ENCODE assay signal across 36 mouse cellular contexts in genomic region chr3:126308303-126308702, GRCm38 (mm10). TPM values are rescaled to one million over a fixed set of nuclear protein-coding genes. Genes with fewer than 3 reads are reported as not detected.
"Had no signal": no experiment of that assay in that cellular context is flagged by ENCODE, and none has a peak within 500 bp of the region (broad histone marks: within the 10 kb centered on the region; RNA-seq: fewer than 3 reads in every experiment).

No protein-coding gene starts in this region.

- H3K36me3 ChIP-seq: limb, embryonic 10.5 days; limb, embryonic 12.5 days; limb, embryonic 13.5 days; limb, embryonic 15.5 days; liver, embryonic 12.5 days; liver, embryonic 13.5 days; liver, embryonic 15.5 days; lung, embryonic 15.5 days; midbrain, embryonic 10.5 days; midbrain, embryonic 12.5 days; midbrain, embryonic 13.5 days; midbrain, embryonic 15.5 days; neural tube, embryonic 12.5 days had no signal

- H3K27ac ChIP-seq: left cerebral cortex, adult 2 months; limb, embryonic 10.5 days; limb, embryonic 12.5 days; limb, embryonic 13.5 days; limb, embryonic 15.5 days; liver, embryonic 12.5 days; liver, embryonic 13.5 days; liver, embryonic 14.5 days; liver, embryonic 15.5 days; lung, embryonic 15.5 days; macrophage; midbrain, embryonic 10.5 days; midbrain, embryonic 12.5 days; midbrain, embryonic 13.5 days; midbrain, embryonic 15.5 days; neural tube, embryonic 12.5 days had no signal

- H3K4me2 ChIP-seq: limb, embryonic 12.5 days; limb, embryonic 13.5 days; limb, embryonic 15.5 days; liver, embryonic 11.5 days; liver, embryonic 12.5 days; liver, embryonic 13.5 days; liver, embryonic 15.5 days; lung, embryonic 14.5 days; lung, embryonic 15.5 days; midbrain, embryonic 11.5 days; midbrain, embryonic 12.5 days; midbrain, embryonic 13.5 days; midbrain, embryonic 15.5 days; neural tube, embryonic 12.5 days had no signal

- H3K4me3 ChIP-seq: left cerebral cortex, adult 2 months; limb, embryonic 10.5 days; limb, embryonic 12.5 days; limb, embryonic 13.5 days; limb, embryonic 15.5 days; liver, embryonic 12.5 days; liver, embryonic 13.5 days; liver, embryonic 15.5 days; lung, embryonic 15.5 days; megakaryocyte, embryonic 14.5 days; midbrain, embryonic 10.5 days; midbrain, embryonic 12.5 days; midbrain, embryonic 13.5 days; midbrain, embryonic 15.5 days; myocyte; neural tube, embryonic 12.5 days had no signal

- DNase-seq: left cerebral cortex, postnatal 4 days; liver; liver, embryonic 13.5 days; liver, postnatal 0 days; lung, adult 18-20 months; lung, adult 2 months; lung, embryonic 14.5 days; lung, postnatal 10 days; lung, postnatal 4 days; midbrain, embryonic 14.5 days had no signal

- H3K9ac ChIP-seq: limb, embryonic 12.5 days; limb, embryonic 13.5 days; limb, embryonic 15.5 days; liver, embryonic 12.5 days; liver, embryonic 13.5 days; liver, embryonic 14.5 days; liver, embryonic 15.5 days; liver, postnatal 0 days; lung, embryonic 14.5 days; lung, embryonic 15.5 days; midbrain, embryonic 12.5 days; midbrain, embryonic 13.5 days; midbrain, embryonic 15.5 days; neural tube, embryonic 12.5 days had no signal

- H3K4me1 ChIP-seq: limb, embryonic 10.5 days; limb, embryonic 12.5 days; limb, embryonic 13.5 days; limb, embryonic 15.5 days; liver, embryonic 12.5 days; liver, embryonic 13.5 days; liver, embryonic 15.5 days; lung, embryonic 15.5 days; megakaryocyte, embryonic 14.5 days; midbrain, embryonic 10.5 days; midbrain, embryonic 12.5 days; midbrain, embryonic 13.5 days; midbrain, embryonic 15.5 days; neural tube, embryonic 12.5 days had no signal

- H3K9me3 ChIP-seq: limb, embryonic 10.5 days; limb, embryonic 12.5 days; limb, embryonic 13.5 days; limb, embryonic 15.5 days; liver, embryonic 12.5 days; liver, embryonic 13.5 days; liver, embryonic 15.5 days; lung, embryonic 15.5 days; megakaryocyte, embryonic 14.5 days; midbrain, embryonic 10.5 days; midbrain, embryonic 12.5 days; midbrain, embryonic 13.5 days; midbrain, embryonic 15.5 days; neural tube, embryonic 12.5 days had no signal

- H3K27me3 ChIP-seq: limb, embryonic 12.5 days; limb, embryonic 13.5 days; limb, embryonic 15.5 days; liver, embryonic 12.5 days; liver, embryonic 13.5 days; liver, embryonic 15.5 days; lung, embryonic 15.5 days; megakaryocyte, embryonic 14.5 days; midbrain, embryonic 12.5 days; midbrain, embryonic 13.5 days; midbrain, embryonic 15.5 days; neural tube, embryonic 12.5 days had no signal

- ATAC-seq: liver, embryonic 12.5 days; liver, postnatal 0 days; midbrain, embryonic 13.5 days; midbrain, embryonic 15.5 days; midbrain, embryonic 16.5 days had no signal

RNA-seq across cellular contexts. Expression of gene Arsj, which starts 55.2 kb away (rescaled TPM):
- total RNA-seq: liver, adult 2 months; megakaryocyte progenitor cell, adult 5-6 weeks; megakaryocyte, adult 5-6 weeks; megakaryocyte-erythroid progenitor cell, adult 5-6 weeks; monocyte, adult 5-6 weeks had no signal
- polyA plus RNA-seq: liver, adult 2 months; liver, embryonic 12.5 days; liver, embryonic 13.5 days; liver, embryonic 14.5 days; liver, embryonic 16.5 days; liver, postnatal 0 days; macrophage had no signal
